Mouse (Mus musculus) heart, embryonic 16.5 days (tissue): ENCODE data around the gene Asb18. TPM values are rescaled to one million over a fixed set of nuclear protein-coding genes. Genes with fewer than 3 reads are reported as not detected.
A peak's percentile ranks its signal among the peaks of the same experiment; 100 is the strongest.

Experiments
- ATAC-seq: fragments of 200-750 bp; cut with Nextera tagmentation; replicated peaks from 2 replicates; pipeline ENCODE4 v1.8.0; 2017; ENCODE audit warnings: moderate number of reproducible peaks; ENCODE audit not compliant: insufficient read depth, low FRiP score; ENCODE audit errors: extremely low read depth
- H3K27ac ChIP-seq: fragments of 300-500 bp; sonication (generic); 2 replicates; pipeline ENCODE4 v1.5.1; 2014; ENCODE audit warnings: mild to moderate bottlenecking, low read length, control low read depth, moderate library complexity
- H3K27me3 ChIP-seq: fragments of 300-500 bp; sonication (generic); 2 replicates; pipeline ENCODE4 v1.6.1; 2014; ENCODE audit warnings: low read length, mixed read lengths; ENCODE audit not compliant: control insufficient read depth, insufficient read depth
- H3K36me3 ChIP-seq: fragments of 300-500 bp; sonication (generic); 2 replicates; pipeline ENCODE4 v1.6.1; 2014; ENCODE audit not compliant: control insufficient read depth, insufficient read depth
- H3K4me1 ChIP-seq: fragments of 300-500 bp; sonication (generic); 2 replicates; pipeline ENCODE4 v1.6.1; 2014; ENCODE audit warnings: low read length, mixed read lengths; ENCODE audit not compliant: control insufficient read depth, insufficient read depth
- H3K4me2 ChIP-seq: fragments of 300-500 bp; sonication (generic); 2 replicates; pipeline ENCODE4 v1.6.1; 2014; ENCODE audit warnings: low read depth, mild to moderate bottlenecking, control low read depth, low read length
- H3K4me3 ChIP-seq: fragments of 300-500 bp; sonication (generic); 2 replicates; pipeline ENCODE4 v1.5.1; 2014; ENCODE audit warnings: mild to moderate bottlenecking, control low read depth, low read length
- H3K9ac ChIP-seq: fragments of 300-500 bp; sonication (generic); 2 replicates; pipeline ENCODE4 v1.6.1; 2014; ENCODE audit warnings: low read length, control low read depth
- H3K9me3 ChIP-seq: fragments of 300-500 bp; sonication (generic); replicated peaks from 2 replicates; pipeline ENCODE4 v1.6.1; 2016; ENCODE audit warnings: low read length; ENCODE audit not compliant: control insufficient read depth
- WGBS: fragments of 180-500 bp; shearing (Covaris S2); extraction: QIAGEN DNeasy Blood & Tissue Kit; methylation state at CpG from one replicate; pipeline ENCODE4 v1.1.7; 2014; 5-methylcytosine and 5-hydroxymethylcytosine counted together
- polyA plus RNA-seq: library from polyadenylated mRNA; unstranded; fragments of >200 nt; fragmentation: Nextera tagmentation; extraction: Ambion mirVana; gene quantifications from 2 replicates; pipeline ENCODE4 v1.2.1, GENCODE M21; 2015

The Asb18 gene
- polyA plus RNA-seq, result 0.79 and 1.1 TPM in 2 replicates

- Histone ChIP-seq H3K4me1 (peaks cover 3% of the 10 kb centered on the region; the same call in 1 of the 2 replicates), H3K4me2 (no peak within 1 kb of the TSS; the same call in 1 of the 2 replicates), H3K4me3 (no peak within 1 kb of the TSS), H3K27me3 (no peaks in the 10 kb centered on the region), H3K27ac (peak within 1 kb of the TSS; percentile 75), H3K9ac (no peak within 1 kb of the TSS), H3K9me3 (peaks cover 4% of the 10 kb centered on the region; the same call in 1 of the 2 replicates), H3K36me3 (no peaks in the 10 kb centered on the region)
- ATAC-seq, result peak; percentile 61; the same call in 1 of the 2 replicates
- WGBS, result 45% methylated on average over 5 of the region's 5 CpGs
Observed at GRCm38 (mm10) chr1:90014446-90014845, at the start of gene Asb18. TSS of gene Asb18 (minus strand) at chr1:90014666.

DNA sequence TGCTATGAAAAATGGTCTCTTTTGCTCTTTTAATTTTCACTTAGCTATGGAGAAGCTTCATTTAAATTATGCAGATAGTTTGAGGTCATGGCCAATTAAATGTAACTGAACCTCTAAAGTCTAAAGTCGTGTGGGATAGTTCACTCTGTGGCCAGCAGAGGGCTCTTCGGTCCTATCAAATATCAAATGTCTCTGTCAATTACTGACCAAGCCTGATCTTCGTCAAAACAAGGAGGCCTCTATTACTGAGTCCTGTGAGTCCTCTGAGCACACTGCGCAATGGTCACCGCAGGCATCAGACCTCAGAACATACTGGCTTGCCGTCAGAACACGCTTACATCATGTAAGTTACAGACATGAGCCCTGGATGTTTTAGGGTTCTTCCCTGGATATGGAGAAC lies 46.1 kb upstream of the Asb18 start:
- WGBS, result 16% methylated on average over 7 of the region's 7 CpGs
- H3K36me3 ChIP-seq, result no peaks in the 10 kb centered on the region
- ATAC-seq, result no peak

GRCm38 (mm10) chr1:90060054-90060453 lies 45.6 kb upstream of the Asb18 start:
- H3K4me2 ChIP-seq, result no peak overlapping the region
- no peak overlapping the region for H3K9ac ChIP-seq
- no peak overlapping the region for H3K4me3 ChIP-seq
- 56% methylated on average over 3 of the region's 3 CpGs for WGBS
- no peak for ATAC-seq
- no peaks in the 10 kb centered on the region for H3K4me1 ChIP-seq
- H3K27ac ChIP-seq, result no peak overlapping the region
- no peaks in the 10 kb centered on the region; the same call in 1 of the 2 replicates for H3K27me3 ChIP-seq
- no peaks in the 10 kb centered on the region for H3K36me3 ChIP-seq
- peaks cover 3% of the 10 kb centered on the region for H3K9me3 ChIP-seq

More for the DNA sequence above, 46.1 kb upstream of the Asb18 start:
- Histone ChIP-seq H3K27ac (no peak overlapping the region), H3K27me3 (no peaks in the 10 kb centered on the region; the same call in 1 of the 2 replicates), H3K9me3 (peaks cover 3% of the 10 kb centered on the region), H3K4me1 (no peaks in the 10 kb centered on the region), H3K4me3 (no peak overlapping the region), H3K4me2 (no peak overlapping the region), H3K9ac (no peak overlapping the region)

DNA sequence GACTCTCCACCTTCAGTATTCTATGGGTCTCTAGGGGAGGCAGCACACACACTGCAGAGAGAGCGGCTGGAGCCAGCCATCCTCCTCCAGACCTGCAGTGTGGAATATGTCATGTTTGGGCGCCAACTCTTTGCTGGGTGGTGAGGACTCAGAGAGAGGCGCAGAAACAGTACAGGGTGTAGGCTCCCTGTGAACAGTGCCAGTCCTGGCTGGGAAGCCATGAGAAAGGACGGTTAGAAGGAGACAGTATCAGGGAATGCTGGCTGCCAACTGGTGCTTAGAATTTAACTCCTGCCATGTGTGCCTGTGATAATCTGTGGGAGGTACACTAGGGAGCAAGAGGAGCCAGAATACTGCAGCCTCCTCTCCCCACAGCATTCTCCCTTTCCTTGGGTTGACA lies 40.5 kb upstream of the Asb18 start:
- no peak overlapping the region for H3K4me2 ChIP-seq
- H3K9me3 ChIP-seq, result peaks cover 3% of the 10 kb centered on the region
- no peak overlapping the region for H3K4me3 ChIP-seq
- H3K27me3 ChIP-seq, result no peaks in the 10 kb centered on the region
- H3K36me3 ChIP-seq, result no peaks in the 10 kb centered on the region
- ATAC-seq, result no peak
- no peak overlapping the region for H3K27ac ChIP-seq
- H3K9ac ChIP-seq, result no peak overlapping the region
- no peaks in the 10 kb centered on the region for H3K4me1 ChIP-seq
- 69% methylated on average over 4 of the region's 4 CpGs for WGBS

- Histone ChIP-seq H3K27ac (no peak overlapping the region), H3K27me3 (peaks cover 8% of the 10 kb centered on the region; the same call in 1 of the 2 replicates), H3K9ac (no peak overlapping the region), H3K4me2 (no peak overlapping the region), H3K4me1 (no peaks in the 10 kb centered on the region), H3K36me3 (no peaks in the 10 kb centered on the region), H3K9me3 (no peaks in the 10 kb centered on the region), H3K4me3 (no peak overlapping the region)
- WGBS, result 19% methylated on average over 5 of the region's 5 CpGs
- ATAC-seq, result no peak
Observed at GRCm38 (mm10) chr1:90051347-90051746, 36.9 kb upstream of the Asb18 start.

DNA sequence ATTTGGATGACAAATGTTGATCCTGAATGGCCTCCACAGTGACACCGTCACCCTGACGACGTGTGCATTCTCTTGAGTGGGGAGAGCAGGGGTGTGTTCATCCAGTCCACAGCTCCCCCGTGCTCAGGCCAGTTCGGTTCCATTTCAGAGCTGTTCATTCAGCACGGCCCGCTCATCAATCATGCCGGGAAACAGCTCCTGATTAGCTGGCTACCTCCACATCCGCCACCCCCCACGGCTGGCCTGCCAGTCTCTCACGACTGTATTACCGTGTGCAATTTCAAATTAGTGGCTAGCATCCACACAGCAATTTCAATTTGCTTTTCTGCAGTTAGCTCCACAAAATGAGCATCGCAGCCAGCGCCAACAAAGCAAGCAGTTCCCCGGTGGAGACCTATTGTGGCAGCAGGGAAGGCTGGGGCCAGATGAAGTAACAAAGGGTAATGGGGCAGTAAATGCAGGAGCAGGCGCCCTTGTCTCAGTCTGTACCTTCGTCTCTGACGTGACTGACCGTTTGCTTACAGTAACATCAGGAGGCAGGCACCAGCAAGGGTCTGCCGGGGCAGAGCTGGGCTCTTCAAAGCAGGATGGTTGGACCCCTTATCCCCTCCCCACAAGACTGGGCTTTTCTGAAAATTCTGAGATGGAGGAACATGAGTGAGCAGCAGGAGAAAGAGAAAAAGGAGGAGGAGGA lies 35.7 kb upstream of the Asb18 start:
- no peak for ATAC-seq
- Histone ChIP-seq H3K4me2 (no peak overlapping the region), H3K4me3 (no peak overlapping the region), H3K9me3 (no peaks in the 10 kb centered on the region), H3K36me3 (no peaks in the 10 kb centered on the region), H3K4me1 (no peaks in the 10 kb centered on the region), H3K9ac (no peak overlapping the region), H3K27ac (no peak overlapping the region), H3K27me3 (peaks cover 8% of the 10 kb centered on the region; the same call in 1 of the 2 replicates)
- WGBS, result 47% methylated on average over 20 of the region's 20 CpGs

DNA sequence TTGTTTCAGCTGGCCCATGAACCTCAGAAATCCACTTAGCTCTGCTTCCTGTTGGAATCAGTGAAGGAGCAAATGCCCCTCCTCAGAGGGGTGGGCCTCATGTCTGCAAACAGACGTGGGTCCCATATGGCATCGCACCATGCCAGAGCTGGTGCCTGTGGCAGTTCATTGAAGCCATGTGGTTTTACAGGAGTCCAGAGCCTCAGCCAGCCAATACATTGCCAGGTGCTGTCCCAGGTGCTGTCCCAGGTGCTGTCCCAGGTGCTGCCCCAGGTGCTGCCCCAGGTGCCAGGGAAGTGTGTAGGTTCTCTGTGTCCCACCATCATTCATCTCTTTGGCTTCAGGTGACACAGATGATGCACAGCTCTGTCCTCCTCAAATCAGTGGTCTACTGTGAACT lies 13.8 kb upstream of the Asb18 start:
- H3K9ac ChIP-seq, result no peak overlapping the region
- H3K27ac ChIP-seq, result no peak overlapping the region
- H3K27me3 ChIP-seq, result no peaks in the 10 kb centered on the region
- no peaks in the 10 kb centered on the region for H3K9me3 ChIP-seq
- WGBS, result 66% methylated on average over 2 of the region's 2 CpGs
- ATAC-seq, result no peak
- H3K4me2 ChIP-seq, result no peak overlapping the region
- H3K4me3 ChIP-seq, result no peak overlapping the region
- peaks cover 3% of the 10 kb centered on the region; the same call in 1 of the 2 replicates for H3K4me1 ChIP-seq
- no peaks in the 10 kb centered on the region for H3K36me3 ChIP-seq

- no peak overlapping the region for H3K27ac ChIP-seq
- no peak overlapping the region for H3K9ac ChIP-seq
- peaks cover 3% of the 10 kb centered on the region; the same call in 1 of the 2 replicates for H3K4me1 ChIP-seq
- whole genome bisulfite sequencing, result 19% methylated on average over 3 of the region's 3 CpGs
- no peak overlapping the region for H3K4me3 ChIP-seq
- no peak; the same call in 1 of the 2 replicates for ATAC-seq
- H3K9me3 ChIP-seq, result no peaks in the 10 kb centered on the region
- H3K27me3 ChIP-seq, result no peaks in the 10 kb centered on the region
- no peaks in the 10 kb centered on the region for H3K36me3 ChIP-seq
- no peak overlapping the region for H3K4me2 ChIP-seq
Observed at GRCm38 (mm10) chr1:90026945-90027344, 12.5 kb upstream of the Asb18 start.

- no peak overlapping the region for H3K4me2 ChIP-seq
- no peaks in the 10 kb centered on the region for H3K27me3 ChIP-seq
- ATAC-seq, result no peak
- H3K36me3 ChIP-seq, result no peaks in the 10 kb centered on the region
- WGBS, result 79% methylated on average over 5 of the region's 5 CpGs
- no peaks in the 10 kb centered on the region for H3K9me3 ChIP-seq
- no peak overlapping the region for H3K27ac ChIP-seq
- H3K4me1 ChIP-seq, result peaks cover 3% of the 10 kb centered on the region; the same call in 1 of the 2 replicates
- H3K4me3 ChIP-seq, result no peak overlapping the region
- no peak overlapping the region for H3K9ac ChIP-seq
Observed at GRCm38 (mm10) chr1:90020336-90020735, 5.9 kb upstream of the Asb18 start.
